Comparison of ENCODE assay signal across 13 mouse cellular contexts in genomic region chr17:27783567-27783966, GRCm38 (mm10). TPM values are rescaled to one million over a fixed set of nuclear protein-coding genes. Genes with fewer than 3 reads are reported as not detected.
DNase-seq lines count a peak whose midpoint lies in the region; ATAC-seq and TF ChIP-seq lines count a peak whose summit lies in the region.
"Had no signal": no experiment of that assay in that cellular context is flagged by ENCODE, and none has a peak within 500 bp of the region (broad histone marks: within the 10 kb centered on the region; RNA-seq: fewer than 3 reads in every experiment).

No protein-coding gene starts in this region.

- H3K27me3 ChIP-seq in hindbrain, postnatal 0 days (ENCODE audit: insufficient read depth, low read length): no peaks in the 10 kb centered on the region
- no peaks in the 10 kb centered on the region for H3K27me3 ChIP-seq in hindbrain, embryonic 11.5 days (ENCODE audit: control insufficient read depth, insufficient read depth, low read length)
- no peaks in the 10 kb centered on the region for H3K27me3 ChIP-seq in lung, postnatal 0 days (replicated peaks; ENCODE audit: insufficient read depth, low read length)
- H3K27me3 ChIP-seq in splenic B cell, adult 2 months (ENCODE audit: control insufficient read depth, insufficient read depth, low read length, poor library complexity, severe bottlenecking): no peaks in the 10 kb centered on the region
- H3K27me3 ChIP-seq: megakaryocyte, embryonic 14.5 days had no signal

- no peak for DNase-seq in hindbrain, postnatal 0 days (ENCODE audit: low spot score)
- DNase-seq in hindbrain, embryonic 11.5 days (ENCODE audit: low spot score): no peak
- DNase-seq in lung, postnatal 0 days (ENCODE audit: low spot score): no peak
- DNase-seq in lung, adult 18-20 months: no peak
- DNase-seq in R1 (ENCODE audit: low read depth, low spot score): peak; percentile 79
- peak; percentile 17 for DNase-seq in splenic B cell, adult 2 months (ENCODE audit: low read depth, low spot score)
- no peak for DNase-seq in adrenal gland, adult 8-10 months
- DNase-seq in Muller cell, postnatal 12 days (ENCODE audit: inconsistent ontology term): no peak
- DNase-seq: cerebellum, adult 8-10 months; heart, adult 18-20 months; kidney, adult 9 months had no signal

- TF ChIP-seq CTCF in hindbrain, postnatal 0 days (IDR thresholded peaks at IDR 0.05; ENCODE audit: low read depth): peak; percentile 33
- TF ChIP-seq CTCF in lung, postnatal 0 days (IDR thresholded peaks at IDR 0.05): peak; percentile 35

- WGBS in hindbrain, postnatal 0 days: 81% methylated on average over 4 of the region's 4 CpGs
- WGBS in hindbrain, embryonic 11.5 days: 71% methylated on average over 4 of the region's 4 CpGs
- WGBS in lung, postnatal 0 days: 77% methylated on average over 4 of the region's 4 CpGs

- no peak for TF ChIP-seq EP300 in lung, postnatal 0 days (IDR thresholded peaks at IDR 0.05)

- H3K9ac ChIP-seq in hindbrain, postnatal 0 days (replicated peaks; ENCODE audit: low read length): no peak overlapping the region
- H3K9ac ChIP-seq in hindbrain, embryonic 11.5 days (ENCODE audit: low read depth, low read length): no peak overlapping the region
- no peak overlapping the region for H3K9ac ChIP-seq in lung, postnatal 0 days (replicated peaks; ENCODE audit: low read depth)

- H3K27ac ChIP-seq in hindbrain, postnatal 0 days: no peak overlapping the region
- H3K27ac ChIP-seq in hindbrain, embryonic 11.5 days (ENCODE audit: low read depth, low read length): no peak overlapping the region
- no peak overlapping the region for H3K27ac ChIP-seq in lung, postnatal 0 days (ENCODE audit: low read length)

- H3K4me2 ChIP-seq in hindbrain, postnatal 0 days (ENCODE audit: low read depth, low read length): no peak overlapping the region
- no peak overlapping the region for H3K4me2 ChIP-seq in hindbrain, embryonic 11.5 days (replicated peaks; ENCODE audit: low read depth, low read length)
- H3K4me2 ChIP-seq in lung, postnatal 0 days (replicated peaks; ENCODE audit: low read depth, low read length): no peak overlapping the region

- no peaks in the 10 kb centered on the region for H3K4me1 ChIP-seq in hindbrain, postnatal 0 days (ENCODE audit: insufficient read depth, low read length)
- H3K4me1 ChIP-seq in hindbrain, embryonic 11.5 days (replicated peaks; ENCODE audit: control insufficient read depth, insufficient read depth, low read length): no peaks in the 10 kb centered on the region
- H3K4me1 ChIP-seq in lung, postnatal 0 days (ENCODE audit: insufficient read depth, low read depth, low read length): peaks cover 5% of the 10 kb centered on the region; the same call in 1 of the 2 replicates

- no peaks in the 10 kb centered on the region for H3K9me3 ChIP-seq in hindbrain, postnatal 0 days (ENCODE audit: low read length)
- H3K9me3 ChIP-seq in hindbrain, embryonic 11.5 days (ENCODE audit: control insufficient read depth, low read length): no peaks in the 10 kb centered on the region
- H3K9me3 ChIP-seq in lung, postnatal 0 days (ENCODE audit: low read length): no peaks in the 10 kb centered on the region
- H3K9me3 ChIP-seq: megakaryocyte, embryonic 14.5 days had no signal

- no peak for ATAC-seq in hindbrain, postnatal 0 days
- ATAC-seq in hindbrain, embryonic 11.5 days (ENCODE audit: low FRiP score): no peak
- ATAC-seq in lung, postnatal 0 days: no peak

- H3K36me3 ChIP-seq in hindbrain, postnatal 0 days (ENCODE audit: insufficient read depth, low read length): peaks cover 19% of the 10 kb centered on the region; the same call in 1 of the 2 replicates
- peaks cover 3% of the 10 kb centered on the region; the same call in 1 of the 2 replicates for H3K36me3 ChIP-seq in hindbrain, embryonic 11.5 days (ENCODE audit: control insufficient read depth, insufficient read depth, low read length)
- H3K36me3 ChIP-seq in lung, postnatal 0 days (ENCODE audit: insufficient read depth, low read length): 0 out of 2 replicates have a peak, but pooled peaks cover 8% of the 10 kb centered on the region
- peaks cover 14% of the 10 kb centered on the region for H3K36me3 ChIP-seq in splenic B cell, adult 2 months (ENCODE audit: control insufficient read depth, insufficient read depth, low read length, poor library complexity, severe bottlenecking)

- H3K4me3 ChIP-seq in hindbrain, postnatal 0 days (ENCODE audit: low read length): no peak overlapping the region
- no peak overlapping the region for H3K4me3 ChIP-seq in hindbrain, embryonic 11.5 days (ENCODE audit: low read depth, low read length)
- H3K4me3 ChIP-seq in lung, postnatal 0 days (ENCODE audit: low read depth, low read length): no peak overlapping the region
- H3K4me3 ChIP-seq: megakaryocyte, embryonic 14.5 days had no signal

RNA-seq across cellular contexts. Expression of gene D17Wsu92e, which starts 36.9 kb away (rescaled TPM):
- 73.4 and 89.6 TPM in 2 replicates for total RNA-seq in hindbrain, postnatal 0 days (2014; rRNA removed)
- polyA plus RNA-seq in hindbrain, postnatal 0 days (2015; fragmentation: Nextera tagmentation; extraction: Ambion mirVana): 10.3 and 10.5 TPM in 2 replicates
- polyA plus RNA-seq in hindbrain, embryonic 11.5 days (2014; fragmentation: Nextera tagmentation; extraction: Ambion mirVana): 10.4 and 10.9 TPM in 2 replicates
- polyA plus RNA-seq in lung, postnatal 0 days (2015; fragmentation: Nextera tagmentation; extraction: Ambion mirVana): 17.6 and 20.3 TPM in 2 replicates
- total RNA-seq in adrenal gland, adult 8-10 months (2022): 100 to 1,000 TPM; 149 to 177 (median 165) TPM

RNA-seq across cellular contexts. Expression of gene Snrpc, which starts 54.4 kb away (rescaled TPM):
- total RNA-seq in hindbrain, postnatal 0 days (2014; rRNA removed): 124 and 146 TPM in 2 replicates
- 235 TPM in 2 replicates for polyA plus RNA-seq in hindbrain, postnatal 0 days (2015; fragmentation: Nextera tagmentation; extraction: Ambion mirVana)
- polyA plus RNA-seq in hindbrain, embryonic 11.5 days (2014; fragmentation: Nextera tagmentation; extraction: Ambion mirVana): 344 and 359 TPM in 2 replicates
- 172 and 185 TPM in 2 replicates for polyA plus RNA-seq in lung, postnatal 0 days (2015; fragmentation: Nextera tagmentation; extraction: Ambion mirVana)
- 10 to 100 TPM; 58.4 to 66.3 (median 59.3) TPM for total RNA-seq in adrenal gland, adult 8-10 months (2022)

RNA-seq across cellular contexts. Expression of gene Spdef, which starts 54.8 kb away (rescaled TPM):
- 2.1 TPM in 2 replicates for total RNA-seq in hindbrain, postnatal 0 days (2014; rRNA removed)
- polyA plus RNA-seq in hindbrain, postnatal 0 days (2015; fragmentation: Nextera tagmentation; extraction: Ambion mirVana): 1.7 and 1.8 TPM in 2 replicates
- 0.17 TPM in 1 of 2 replicates, not detected in the other for polyA plus RNA-seq in hindbrain, embryonic 11.5 days (2014; fragmentation: Nextera tagmentation; extraction: Ambion mirVana)
- polyA plus RNA-seq in lung, postnatal 0 days (2015; fragmentation: Nextera tagmentation; extraction: Ambion mirVana): 1.0 and 1.2 TPM in 2 replicates
- under 1 TPM in 1 of 4 experiments, not detected in 3; 0.37 TPM for total RNA-seq in adrenal gland, adult 8-10 months (2022)
- total RNA-seq: hematopoietic stem cell, adult 5-6 weeks had no signal

Comparison
In these comparisons a context has a peak if more than half of its experiments do, and no peak if none do; other contexts are left out.
1. DNase-seq: peak in R1 (single experiment) and splenic B cell, adult 2 months (single experiment); none in hindbrain, postnatal 0 days (single experiment), hindbrain, embryonic 11.5 days (single experiment), lung, postnatal 0 days (single experiment), lung, adult 18-20 months (0 of 2), adrenal gland, adult 8-10 months (single experiment) and Muller cell, postnatal 12 days (single experiment).